Comparison of ENCODE assay signal across 16 mouse cellular contexts in the genomic region with DNA sequence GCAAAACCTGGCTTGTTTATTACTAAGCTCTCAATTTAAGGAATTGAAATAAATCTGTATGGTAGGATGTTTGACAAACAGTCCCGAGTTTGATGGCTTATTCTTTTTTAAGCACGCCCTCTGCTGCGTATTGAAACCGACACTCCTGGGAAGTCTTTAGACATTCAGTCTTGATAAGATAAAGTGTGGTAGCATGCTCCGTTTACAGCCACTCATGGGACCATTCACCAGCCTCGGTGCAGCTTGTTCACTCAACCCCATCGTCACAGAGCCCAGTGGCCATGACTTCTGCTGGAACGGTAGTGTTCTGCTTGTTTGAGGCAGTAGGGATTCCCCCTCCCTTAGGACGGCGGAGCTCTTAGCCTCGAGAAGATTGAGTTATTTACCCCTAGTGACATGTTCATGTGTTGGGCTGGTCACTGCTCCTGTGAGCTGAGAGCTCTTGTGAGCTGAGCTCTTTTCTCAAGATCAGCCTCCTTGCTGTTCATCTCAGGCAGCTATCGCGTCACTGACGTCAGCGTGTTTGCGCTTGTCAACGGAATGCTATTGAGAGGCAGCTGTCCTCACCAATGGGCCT. TPM values are rescaled to one million over a fixed set of nuclear protein-coding genes. Genes with fewer than 3 reads are reported as not detected.
DNase-seq lines count a peak whose midpoint lies in the region; ATAC-seq and TF ChIP-seq lines count a peak whose summit lies in the region.
"Had no signal": no experiment of that assay in that cellular context is flagged by ENCODE, and none has a peak within 500 bp of the region (broad histone marks: within the 10 kb centered on the region; RNA-seq: fewer than 3 reads in every experiment).

No protein-coding gene starts in this region.

- no peak for TF ChIP-seq EP300 in heart, adult 2 months (IDR thresholded peaks at IDR 0.05; ENCODE audit: insufficient read depth, low read depth, low read length)
- no peak for TF ChIP-seq EP300 in liver, postnatal 0 days (IDR thresholded peaks at IDR 0.05; ENCODE audit: low read depth)

- no peak overlapping the region for H3K27ac ChIP-seq in heart, adult 2 months
- H3K27ac ChIP-seq in liver, embryonic 11.5 days (ENCODE audit: low read depth, low read length): no peak overlapping the region
- H3K27ac ChIP-seq in liver, postnatal 0 days (ENCODE audit: low read depth): no peak overlapping the region
- no peak overlapping the region for H3K27ac ChIP-seq in intestine, embryonic 15.5 days
- H3K27ac ChIP-seq in stomach, embryonic 14.5 days (ENCODE audit: low read length): no peak overlapping the region
- no peak overlapping the region for H3K27ac ChIP-seq in cerebellum, adult 2 months (ENCODE audit: insufficient read depth, low read length)
- H3K27ac ChIP-seq: forebrain, embryonic 15.5 days; macrophage had no signal

- intact Hi-C loops in heart, adult 2 months (cut with DNase I): no loop called here

- ATAC-seq in liver, embryonic 11.5 days (replicated peaks; ENCODE audit: low FRiP score): no peak
- no peak for ATAC-seq in liver, postnatal 0 days
- peak; percentile 61; the same call in 1 of the 2 replicates for ATAC-seq in intestine, embryonic 15.5 days
- no peak for ATAC-seq in stomach, embryonic 14.5 days (ENCODE audit: insufficient number of reproducible peaks, insufficient read depth, low FRiP score, low read depth)
- ATAC-seq: forebrain, embryonic 15.5 days had no signal

- H3K4me1 ChIP-seq in heart, adult 2 months (ENCODE audit: control insufficient read depth, insufficient read depth, low read length): no peaks in the 10 kb centered on the region
- H3K4me1 ChIP-seq in liver, embryonic 11.5 days (replicated peaks; ENCODE audit: control insufficient read depth, insufficient read depth, low read length): no peaks in the 10 kb centered on the region
- H3K4me1 ChIP-seq in liver, postnatal 0 days (ENCODE audit: insufficient read depth): no peaks in the 10 kb centered on the region
- no peaks in the 10 kb centered on the region for H3K4me1 ChIP-seq in intestine, embryonic 15.5 days (replicated peaks)
- H3K4me1 ChIP-seq in stomach, embryonic 14.5 days (ENCODE audit: control insufficient read depth, insufficient read depth, low read length): no peaks in the 10 kb centered on the region
- H3K4me1 ChIP-seq in cerebellum, adult 2 months (ENCODE audit: control insufficient read depth, insufficient read depth, low read length): no peaks in the 10 kb centered on the region
- H3K4me1 ChIP-seq: forebrain, embryonic 15.5 days had no signal

- no peaks in the 10 kb centered on the region for H3K79me2 ChIP-seq in heart, adult 2 months (replicated peaks; ENCODE audit: control insufficient read depth, insufficient read depth, low read length)

- no peaks in the 10 kb centered on the region for H3K27me3 ChIP-seq in heart, adult 2 months (ENCODE audit: control insufficient read depth, insufficient read depth, low read length)
- no peaks in the 10 kb centered on the region for H3K27me3 ChIP-seq in liver, embryonic 11.5 days (replicated peaks; ENCODE audit: control insufficient read depth, insufficient read depth, low read length)
- H3K27me3 ChIP-seq in liver, postnatal 0 days (ENCODE audit: insufficient read depth, low read length): no peaks in the 10 kb centered on the region
- no peaks in the 10 kb centered on the region for H3K27me3 ChIP-seq in intestine, embryonic 15.5 days (replicated peaks)
- no peaks in the 10 kb centered on the region for H3K27me3 ChIP-seq in stomach, embryonic 14.5 days (ENCODE audit: control insufficient read depth, insufficient read depth, low read length)
- no peaks in the 10 kb centered on the region for H3K27me3 ChIP-seq in cerebellum, adult 2 months (ENCODE audit: control insufficient read depth, insufficient read depth, low read length)
- H3K27me3 ChIP-seq: forebrain, embryonic 15.5 days had no signal

- 35% methylated on average over 17 of the region's 17 CpGs for WGBS in heart, adult 2 months
- WGBS in liver, embryonic 11.5 days: 66% methylated on average over 17 of the region's 17 CpGs
- WGBS in liver, postnatal 0 days (ENCODE audit: insufficient replicate concordance): 67% methylated on average over 17 of the region's 17 CpGs
- WGBS in intestine, embryonic 15.5 days: 48% methylated on average over 17 of the region's 17 CpGs
- WGBS in stomach, embryonic 14.5 days: 48% methylated on average over 17 of the region's 17 CpGs
- WGBS in cerebellum, adult 2 months: 65% methylated on average over 17 of the region's 17 CpGs

- H3K4me3 ChIP-seq in heart, adult 2 months: no peak overlapping the region
- H3K4me3 ChIP-seq in liver, embryonic 11.5 days (ENCODE audit: low read depth, low read length): no peak overlapping the region
- no peak overlapping the region for H3K4me3 ChIP-seq in liver, postnatal 0 days (ENCODE audit: low read depth, low read length)
- H3K4me3 ChIP-seq in intestine, embryonic 15.5 days (replicated peaks): 0 out of 2 replicates have a peak overlapping the region, but pooled peaks have one; percentile 4
- H3K4me3 ChIP-seq in stomach, embryonic 14.5 days (ENCODE audit: low read depth, low read length): no peak overlapping the region
- H3K4me3 ChIP-seq in cerebellum, adult 2 months (replicated peaks; ENCODE audit: insufficient read depth, low read depth, low read length): no peak overlapping the region
- H3K4me3 ChIP-seq: forebrain, embryonic 15.5 days had no signal

- H3K9me3 ChIP-seq in liver, embryonic 11.5 days (ENCODE audit: control insufficient read depth, low read length): no peaks in the 10 kb centered on the region
- H3K9me3 ChIP-seq in liver, postnatal 0 days (ENCODE audit: low read length): no peaks in the 10 kb centered on the region
- H3K9me3 ChIP-seq in intestine, embryonic 15.5 days: no peaks in the 10 kb centered on the region
- H3K9me3 ChIP-seq in stomach, embryonic 14.5 days (ENCODE audit: control insufficient read depth, low read depth, low read length): no peaks in the 10 kb centered on the region
- H3K9me3 ChIP-seq: forebrain, embryonic 15.5 days had no signal

- H3K9ac ChIP-seq in heart, adult 2 months (ENCODE audit: low read depth, low read length): no peak overlapping the region
- H3K9ac ChIP-seq in liver, embryonic 11.5 days (ENCODE audit: low read depth, low read length): no peak overlapping the region
- no peak overlapping the region for H3K9ac ChIP-seq in liver, postnatal 0 days (replicated peaks)
- H3K9ac ChIP-seq in intestine, embryonic 15.5 days: no peak overlapping the region
- no peak overlapping the region for H3K9ac ChIP-seq in stomach, embryonic 14.5 days (replicated peaks; ENCODE audit: low read depth, low read length)
- H3K9ac ChIP-seq: forebrain, embryonic 15.5 days had no signal

- no peak for TF ChIP-seq CTCF in heart, adult 2 months (IDR thresholded peaks at IDR 0.05)
- no peak for TF ChIP-seq CTCF in liver, postnatal 0 days (IDR thresholded peaks at IDR 0.05; ENCODE audit: low read depth)
- no peak for TF ChIP-seq CTCF in cerebellum, adult 2 months (IDR thresholded peaks at IDR 0.05; ENCODE audit: borderline replicate concordance, insufficient read depth, low read depth, low read length)

- no peak overlapping the region for H3K4me2 ChIP-seq in liver, embryonic 11.5 days
- no peak overlapping the region for H3K4me2 ChIP-seq in liver, postnatal 0 days (ENCODE audit: low read depth, low read length)
- H3K4me2 ChIP-seq in intestine, embryonic 15.5 days (replicated peaks): peak overlapping the region; percentile 52
- peak overlapping the region; percentile 28; the same call in 1 of the 2 replicates for H3K4me2 ChIP-seq in stomach, embryonic 14.5 days (replicated peaks; ENCODE audit: low read depth, low read length)
- H3K4me2 ChIP-seq: forebrain, embryonic 15.5 days had no signal

- no peak for TF ChIP-seq POLR2A in heart, adult 2 months (IDR thresholded peaks at IDR 0.05; ENCODE audit: insufficient read depth, low read depth, low read length)
- TF ChIP-seq POLR2A in cerebellum, adult 2 months (IDR thresholded peaks at IDR 0.05; ENCODE audit: borderline replicate concordance, insufficient read depth, low read length): no peak

- peak; percentile 76 for DNase-seq in heart, adult 11 months
- no peak for DNase-seq in heart, adult 2 months
- DNase-seq in liver, embryonic 11.5 days (ENCODE audit: low spot score): peak; percentile 27
- DNase-seq in liver, postnatal 0 days: no peak
- DNase-seq in cerebellum, adult 2 months: no peak
- DNase-seq in left cerebral cortex, adult 8-10 months (ENCODE audit: low spot score in 2 of 2): no peak
- DNase-seq: cerebellum, postnatal 14 days; kidney, adult 11 months; kidney, postnatal 14 days; liver; midbrain, embryonic 14.5 days had no signal

- no peaks in the 10 kb centered on the region for H3K36me3 ChIP-seq in heart, adult 2 months (ENCODE audit: control insufficient read depth, insufficient read depth, low read length)
- H3K36me3 ChIP-seq in liver, embryonic 11.5 days (ENCODE audit: control insufficient read depth, insufficient read depth, low read length): no peaks in the 10 kb centered on the region
- H3K36me3 ChIP-seq in liver, postnatal 0 days (replicated peaks; ENCODE audit: insufficient read depth, low read length): no peaks in the 10 kb centered on the region
- H3K36me3 ChIP-seq in intestine, embryonic 15.5 days: no peaks in the 10 kb centered on the region
- H3K36me3 ChIP-seq in stomach, embryonic 14.5 days (ENCODE audit: control insufficient read depth, insufficient read depth, low read length): no peaks in the 10 kb centered on the region
- H3K36me3 ChIP-seq: forebrain, embryonic 15.5 days had no signal

RNA-seq across cellular contexts. Expression of a gene that starts 44.6 kb away (rescaled TPM):
- under 1 TPM in 1 of 2 experiments, not detected in 1; 0.08 TPM for total RNA-seq in heart, adult 2 months (2021)
- not detected in 2 replicates for polyA plus RNA-seq in heart, adult 2 months (2012; rRNA removed)
- not detected in 2 replicates for polyA plus RNA-seq in liver, embryonic 11.5 days (2014; fragmentation: Nextera tagmentation; extraction: Ambion mirVana)
- not detected in 2 replicates for polyA plus RNA-seq in liver, postnatal 0 days (2015; fragmentation: Nextera tagmentation; extraction: Ambion mirVana)
- polyA plus RNA-seq in intestine, embryonic 15.5 days (2015; fragmentation: Nextera tagmentation; extraction: Ambion mirVana): 0.13 and 0.21 TPM in 2 replicates
- polyA plus RNA-seq in stomach, embryonic 14.5 days (2014; fragmentation: Nextera tagmentation; extraction: Ambion mirVana): 0.41 and 0.43 TPM in 2 replicates
- 0.08 TPM in 2 replicates for polyA plus RNA-seq in cerebellum, adult 2 months (2012; rRNA removed)
- total RNA-seq in left cerebral cortex, adult 8-10 months (2022): 1 to 10 TPM; 1.1 to 1.8 (median 1.3) TPM
- total RNA-seq: gastrocnemius, adult 18-20 months had no signal
- polyA plus RNA-seq: macrophage had no signal

Comparison
In these comparisons a context has a peak if more than half of its experiments do, and no peak if none do; other contexts are left out.
1. DNase-seq: peak in heart, adult 11 months (single experiment) and liver, embryonic 11.5 days (single experiment); none in heart, adult 2 months (0 of 2), liver, postnatal 0 days (single experiment), cerebellum, adult 2 months (0 of 2) and left cerebral cortex, adult 8-10 months (0 of 2).
2. H3K4me2 ChIP-seq: peak in intestine, embryonic 15.5 days (single experiment) and stomach, embryonic 14.5 days (single experiment); none in liver, embryonic 11.5 days (single experiment) and liver, postnatal 0 days (single experiment).